Mouse (Mus musculus): ENCODE measurements around the gene Kcnma1. TPM values are rescaled to one million over a fixed set of nuclear protein-coding genes. Genes with fewer than 3 reads are reported as not detected.

Gene Kcnma1
- 1.4 and 2.0 TPM in 2 replicates for polyA plus RNA-seq (2015; fragmentation: Nextera tagmentation; extraction: Ambion mirVana)

DNA sequence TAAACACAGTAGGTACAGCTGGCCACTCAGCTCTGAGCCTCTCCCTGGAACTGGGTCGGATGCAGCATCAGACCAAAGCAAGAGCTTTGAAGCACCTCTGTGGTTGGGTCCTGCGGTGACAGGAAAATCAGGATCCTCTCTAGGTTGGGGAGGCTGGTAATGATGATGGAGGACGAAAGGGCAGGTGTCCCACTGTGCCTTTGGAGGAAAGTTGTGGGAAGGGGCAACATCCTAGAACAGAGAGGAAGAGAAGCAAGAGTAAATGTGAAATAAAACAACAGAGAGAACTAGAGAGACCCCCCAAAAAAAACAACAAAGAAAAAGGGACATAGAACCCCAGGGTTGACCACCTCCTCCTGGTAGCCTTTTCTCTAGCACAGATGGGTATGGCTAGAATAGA is at the start of gene Kcnma1:
Gene Kcnma1, minus strand, starts transcription at position 101 of the 400 bp plus-strand sequence.
- Histone ChIP-seq H3K4me2 (replicated peaks; ENCODE audit: low read depth, low read length) (no peak within 1 kb of the TSS), H3K9ac (replicated peaks; ENCODE audit: low read length) (no peak within 1 kb of the TSS), H3K27me3 (ENCODE audit: insufficient read depth, low read length) (peaks cover 3% of the 10 kb centered on the region; the same call in 1 of the 2 replicates), H3K36me3 (ENCODE audit: insufficient read depth, low read length) (no peaks in the 10 kb centered on the region), H3K9me3 (ENCODE audit: low read length) (no peaks in the 10 kb centered on the region), H3K4me3 (ENCODE audit: low read length) (no peak within 1 kb of the TSS), H3K4me1 (ENCODE audit: insufficient read depth, low read length) (no peaks in the 10 kb centered on the region), H3K27ac (ENCODE audit: low read length) (no peak within 1 kb of the TSS)
- 77% methylated on average over 3 of the region's 3 CpGs for WGBS
- ATAC-seq (ENCODE audit: low FRiP score, low TSS enrichment), result no peak

DNA sequence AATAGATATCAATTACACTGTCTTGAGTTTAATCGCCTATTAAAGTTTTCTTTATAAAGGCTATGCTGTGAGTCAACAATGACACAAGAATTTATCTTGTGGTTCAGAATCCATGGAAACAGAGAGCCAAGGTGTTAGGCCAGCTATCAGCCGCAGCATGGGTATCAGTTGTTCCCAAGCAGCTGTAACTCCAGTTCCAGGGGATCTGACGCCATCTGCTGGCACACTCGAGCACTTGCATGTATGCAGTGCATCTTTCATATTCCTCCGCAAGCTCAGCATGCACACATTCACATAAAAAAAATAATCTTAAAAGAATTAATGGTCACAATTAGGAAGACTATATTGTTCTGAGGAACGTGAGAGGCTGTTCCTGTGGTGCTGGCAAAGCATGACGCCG is 45.5 kb upstream of the Kcnma1 start:
- Histone ChIP-seq H3K36me3 (ENCODE audit: insufficient read depth, low read length) (no peaks in the 10 kb centered on the region), H3K27ac (ENCODE audit: low read length) (no peak overlapping the region), H3K9ac (replicated peaks; ENCODE audit: low read length) (no peak overlapping the region), H3K9me3 (ENCODE audit: low read length) (no peaks in the 10 kb centered on the region), H3K4me2 (replicated peaks; ENCODE audit: low read depth, low read length) (no peak overlapping the region), H3K4me1 (ENCODE audit: insufficient read depth, low read length) (no peaks in the 10 kb centered on the region), H3K27me3 (ENCODE audit: insufficient read depth, low read length) (no peaks in the 10 kb centered on the region), H3K4me3 (ENCODE audit: low read length) (no peak overlapping the region)
- WGBS, result 42% methylated on average over 8 of the region's 8 CpGs
- ATAC-seq (ENCODE audit: low FRiP score, low TSS enrichment), result no peak

- Histone ChIP-seq H3K4me1 (ENCODE audit: insufficient read depth, low read length) (no peaks in the 10 kb centered on the region), H3K36me3 (ENCODE audit: insufficient read depth, low read length) (no peaks in the 10 kb centered on the region), H3K4me2 (replicated peaks; ENCODE audit: low read depth, low read length) (no peak overlapping the region), H3K9me3 (ENCODE audit: low read length) (no peaks in the 10 kb centered on the region), H3K9ac (replicated peaks; ENCODE audit: low read length) (no peak overlapping the region), H3K4me3 (ENCODE audit: low read length) (no peak overlapping the region), H3K27ac (ENCODE audit: low read length) (no peak overlapping the region), H3K27me3 (ENCODE audit: insufficient read depth, low read length) (no peaks in the 10 kb centered on the region)
- ATAC-seq (ENCODE audit: low FRiP score, low TSS enrichment), result no peak
- 89% methylated on average over 4 of the region's 4 CpGs for WGBS
Measured at GRCm38 (mm10) chr14:24059287-24059686, 45.0 kb upstream of the Kcnma1 start.

GRCm38 (mm10) chr14:24051821-24052220 is 37.5 kb upstream of the Kcnma1 start:
- 77% methylated on average over 2 of the region's 2 CpGs for WGBS
- no peaks in the 10 kb centered on the region for H3K4me1 ChIP-seq (ENCODE audit: insufficient read depth, low read length)
- H3K4me3 ChIP-seq (ENCODE audit: low read length), result no peak overlapping the region
- no peak overlapping the region for H3K27ac ChIP-seq (ENCODE audit: low read length)
- ATAC-seq (ENCODE audit: low FRiP score, low TSS enrichment), result no peak
- no peaks in the 10 kb centered on the region for H3K36me3 ChIP-seq (ENCODE audit: insufficient read depth, low read length)
- H3K9ac ChIP-seq (replicated peaks; ENCODE audit: low read length), result no peak overlapping the region
- no peaks in the 10 kb centered on the region for H3K9me3 ChIP-seq (ENCODE audit: low read length)
- H3K4me2 ChIP-seq (replicated peaks; ENCODE audit: low read depth, low read length), result no peak overlapping the region
- H3K27me3 ChIP-seq (ENCODE audit: insufficient read depth, low read length), result no peaks in the 10 kb centered on the region

DNA sequence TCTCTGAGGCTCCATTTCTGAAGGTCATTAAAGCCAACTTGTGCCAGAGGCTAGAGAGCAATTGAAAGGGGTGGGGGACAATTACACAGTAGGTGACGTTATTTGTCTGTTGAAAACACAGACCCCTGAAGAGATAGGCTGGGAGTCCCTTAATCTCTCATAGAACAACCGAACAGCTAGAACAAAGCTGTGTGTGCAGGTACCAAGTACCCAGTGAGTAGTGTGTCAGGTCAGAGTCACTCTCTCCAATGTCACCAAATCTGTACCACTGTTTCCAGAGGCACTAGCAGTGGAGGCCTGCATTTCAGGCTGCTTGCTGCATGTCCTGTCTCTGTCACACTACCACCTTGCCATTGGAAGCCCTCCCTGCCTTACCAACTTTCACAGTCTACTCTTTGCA is 22.3 kb upstream of the Kcnma1 start:
- ATAC-seq (ENCODE audit: low FRiP score, low TSS enrichment), result no peak
- 64% methylated on average over 2 of the region's 2 CpGs for WGBS
- Histone ChIP-seq H3K9me3 (ENCODE audit: low read length) (no peaks in the 10 kb centered on the region), H3K4me3 (ENCODE audit: low read length) (no peak overlapping the region), H3K27me3 (ENCODE audit: insufficient read depth, low read length) (no peaks in the 10 kb centered on the region), H3K9ac (replicated peaks; ENCODE audit: low read length) (no peak overlapping the region), H3K4me1 (ENCODE audit: insufficient read depth, low read length) (no peaks in the 10 kb centered on the region), H3K4me2 (replicated peaks; ENCODE audit: low read depth, low read length) (no peak overlapping the region), H3K36me3 (ENCODE audit: insufficient read depth, low read length) (no peaks in the 10 kb centered on the region), H3K27ac (ENCODE audit: low read length) (no peak overlapping the region)

DNA sequence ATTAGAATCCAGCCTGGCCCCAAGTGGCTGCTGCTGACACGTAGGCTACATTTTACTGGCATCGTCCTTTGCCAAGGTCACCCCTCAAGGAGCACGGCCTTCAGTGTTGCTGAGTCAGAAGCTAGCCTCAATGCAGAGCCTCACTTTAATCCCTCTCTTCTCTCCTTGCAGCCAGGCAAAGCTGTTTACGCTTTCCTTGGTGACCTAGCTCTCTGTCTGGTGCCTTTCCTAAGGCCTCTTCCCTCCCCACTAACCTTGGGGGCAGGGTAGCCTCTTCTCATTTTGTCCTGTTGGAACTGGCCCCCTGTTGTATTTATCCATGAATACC is 21.9 kb upstream of the Kcnma1 start:
- no peak overlapping the region for H3K4me3 ChIP-seq (ENCODE audit: low read length)
- H3K9ac ChIP-seq (replicated peaks; ENCODE audit: low read length), result no peak overlapping the region
- H3K4me2 ChIP-seq (replicated peaks; ENCODE audit: low read depth, low read length), result no peak overlapping the region
- no peak for ATAC-seq (ENCODE audit: low FRiP score, low TSS enrichment)
- 53% methylated on average over 4 of the region's 4 CpGs for WGBS
- no peaks in the 10 kb centered on the region for H3K4me1 ChIP-seq (ENCODE audit: insufficient read depth, low read length)
- H3K27ac ChIP-seq (ENCODE audit: low read length), result no peak overlapping the region
- no peaks in the 10 kb centered on the region for H3K36me3 ChIP-seq (ENCODE audit: insufficient read depth, low read length)
- H3K9me3 ChIP-seq (ENCODE audit: low read length), result no peaks in the 10 kb centered on the region
- H3K27me3 ChIP-seq (ENCODE audit: insufficient read depth, low read length), result no peaks in the 10 kb centered on the region

DNA sequence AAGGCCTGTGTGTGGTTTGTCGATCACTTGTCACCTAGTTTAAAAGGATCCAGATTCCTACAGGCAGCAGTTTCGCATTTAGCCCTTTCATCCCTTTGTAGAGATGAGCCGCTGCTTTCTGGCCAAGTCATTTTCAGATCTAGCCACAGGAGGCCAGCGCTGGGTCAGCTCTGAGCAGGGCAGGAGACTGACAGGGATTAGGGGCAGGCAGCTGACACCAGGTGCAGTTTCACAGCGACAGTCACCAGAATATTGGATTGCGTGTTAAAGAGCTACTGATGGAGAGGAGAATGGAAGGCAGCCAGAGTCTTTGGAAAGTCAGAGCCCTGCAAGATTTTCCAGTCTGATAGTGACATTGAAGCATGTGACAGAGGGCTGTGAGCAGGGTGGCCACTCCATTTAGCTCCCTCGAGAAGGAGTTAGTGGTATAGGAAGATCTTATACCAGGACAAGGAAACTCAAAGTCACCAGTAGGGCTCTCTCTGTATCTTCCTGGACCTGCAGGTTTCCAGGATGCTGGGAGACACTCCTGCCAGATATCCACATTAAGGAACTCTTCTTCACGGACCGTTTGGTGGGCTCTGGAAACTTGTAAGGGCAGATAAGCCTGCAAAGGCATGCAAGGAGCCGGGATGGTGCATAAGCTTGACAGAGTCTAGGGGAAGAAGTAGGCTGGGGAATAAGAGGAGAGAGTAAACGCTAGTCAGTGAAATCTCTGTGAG is 21.4 kb upstream of the Kcnma1 start:
- 39% methylated on average over 11 of the region's 11 CpGs for WGBS
- H3K36me3 ChIP-seq (ENCODE audit: insufficient read depth, low read length), result no peaks in the 10 kb centered on the region
- ATAC-seq (ENCODE audit: low FRiP score, low TSS enrichment), result no peak
- H3K4me1 ChIP-seq (ENCODE audit: insufficient read depth, low read length), result no peaks in the 10 kb centered on the region
- H3K4me3 ChIP-seq (ENCODE audit: low read length), result no peak overlapping the region
- no peak overlapping the region for H3K9ac ChIP-seq (replicated peaks; ENCODE audit: low read length)
- no peaks in the 10 kb centered on the region for H3K9me3 ChIP-seq (ENCODE audit: low read length)
- no peak overlapping the region for H3K4me2 ChIP-seq (replicated peaks; ENCODE audit: low read depth, low read length)
- no peak overlapping the region for H3K27ac ChIP-seq (ENCODE audit: low read length)
- no peaks in the 10 kb centered on the region for H3K27me3 ChIP-seq (ENCODE audit: insufficient read depth, low read length)

GRCm38 (mm10) chr14:24032876-24033389 is 18.6 kb upstream of the Kcnma1 start:
- no peak overlapping the region for H3K4me3 ChIP-seq (ENCODE audit: low read length)
- no peaks in the 10 kb centered on the region for H3K9me3 ChIP-seq (ENCODE audit: low read length)
- no peaks in the 10 kb centered on the region for H3K36me3 ChIP-seq (ENCODE audit: insufficient read depth, low read length)
- ATAC-seq (ENCODE audit: low FRiP score, low TSS enrichment), result no peak
- H3K27me3 ChIP-seq (ENCODE audit: insufficient read depth, low read length), result no peaks in the 10 kb centered on the region
- H3K27ac ChIP-seq (ENCODE audit: low read length), result no peak overlapping the region
- no peak overlapping the region for H3K9ac ChIP-seq (replicated peaks; ENCODE audit: low read length)
- WGBS, result 77% methylated on average over 7 of the region's 7 CpGs
- no peaks in the 10 kb centered on the region for H3K4me1 ChIP-seq (ENCODE audit: insufficient read depth, low read length)
- H3K4me2 ChIP-seq (replicated peaks; ENCODE audit: low read depth, low read length), result no peak overlapping the region

DNA sequence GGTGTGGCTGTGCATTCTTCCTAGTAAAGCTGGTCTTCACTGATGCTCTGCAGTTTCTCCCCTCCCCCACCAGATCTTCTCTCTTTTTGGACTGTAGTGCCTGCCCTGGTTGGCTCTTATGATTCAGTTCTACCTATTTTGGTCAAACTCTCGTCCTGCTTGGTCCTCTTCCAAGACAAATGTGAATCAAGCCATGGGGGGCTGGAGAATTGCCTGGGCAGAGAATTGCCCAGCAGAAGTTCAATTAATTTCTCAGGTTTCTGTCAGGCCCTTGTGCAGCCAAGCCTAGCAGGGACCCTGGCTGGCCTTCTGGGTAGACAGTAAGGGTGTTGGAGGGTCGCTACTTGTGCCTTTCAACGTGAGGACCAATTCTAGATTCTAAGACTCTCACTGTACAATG is 17.9 kb upstream of the Kcnma1 start:
- Histone ChIP-seq H3K36me3 (ENCODE audit: insufficient read depth, low read length) (no peaks in the 10 kb centered on the region), H3K4me3 (ENCODE audit: low read length) (no peak overlapping the region), H3K9me3 (ENCODE audit: low read length) (0 out of 2 replicates have a peak, but pooled peaks cover 3% of the 10 kb centered on the region), H3K4me1 (ENCODE audit: insufficient read depth, low read length) (no peaks in the 10 kb centered on the region), H3K4me2 (replicated peaks; ENCODE audit: low read depth, low read length) (no peak overlapping the region), H3K9ac (replicated peaks; ENCODE audit: low read length) (no peak overlapping the region), H3K27ac (ENCODE audit: low read length) (no peak overlapping the region), H3K27me3 (ENCODE audit: insufficient read depth, low read length) (no peaks in the 10 kb centered on the region)
- no peak for ATAC-seq (ENCODE audit: low FRiP score, low TSS enrichment)
- WGBS, result 41% methylated on average over 3 of the region's 3 CpGs

DNA sequence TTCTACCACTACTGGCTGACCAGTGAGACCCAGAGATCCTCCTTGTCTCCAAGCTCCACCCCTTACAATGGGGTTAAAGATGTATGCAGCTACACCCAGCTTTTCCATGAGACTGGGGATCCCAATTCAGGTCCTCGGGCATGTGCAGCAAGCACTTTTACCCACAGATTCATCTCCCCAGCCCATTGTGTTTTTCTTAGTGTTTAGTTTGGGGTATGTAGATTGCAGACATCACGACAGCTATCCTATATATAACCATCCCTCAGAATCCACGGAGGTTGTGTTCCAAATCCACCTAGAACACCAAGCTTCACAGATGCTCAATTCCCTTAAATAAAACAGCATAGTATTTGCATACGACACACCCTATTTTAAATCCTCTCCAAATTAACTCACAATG is 6.4 kb upstream of the Kcnma1 start:
- H3K27ac ChIP-seq (ENCODE audit: low read length), result no peak overlapping the region
- ATAC-seq (ENCODE audit: low FRiP score, low TSS enrichment), result no peak
- H3K4me2 ChIP-seq (replicated peaks; ENCODE audit: low read depth, low read length), result no peak overlapping the region
- no peaks in the 10 kb centered on the region for H3K4me1 ChIP-seq (ENCODE audit: insufficient read depth, low read length)
- WGBS, result 87% methylated on average over 4 of the region's 4 CpGs
- no peaks in the 10 kb centered on the region for H3K27me3 ChIP-seq (ENCODE audit: insufficient read depth, low read length)
- no peaks in the 10 kb centered on the region for H3K9me3 ChIP-seq (ENCODE audit: low read length)
- H3K9ac ChIP-seq (replicated peaks; ENCODE audit: low read length), result no peak overlapping the region
- H3K4me3 ChIP-seq (ENCODE audit: low read length), result no peak overlapping the region
- H3K36me3 ChIP-seq (ENCODE audit: insufficient read depth, low read length), result no peaks in the 10 kb centered on the region

Measured in kidney, embryonic 16.5 days (tissue).